Mouse (Mus musculus): ENCODE data around the gene Glp2r. TPM values are rescaled to one million over a fixed set of nuclear protein-coding genes. Genes with fewer than 3 reads are reported as not detected.
A peak's percentile ranks its signal among the peaks of the same experiment; 100 is the strongest.

The Glp2r gene
- polyA plus RNA-seq, 1 experiment from 2014 or later = not detected

DNA sequence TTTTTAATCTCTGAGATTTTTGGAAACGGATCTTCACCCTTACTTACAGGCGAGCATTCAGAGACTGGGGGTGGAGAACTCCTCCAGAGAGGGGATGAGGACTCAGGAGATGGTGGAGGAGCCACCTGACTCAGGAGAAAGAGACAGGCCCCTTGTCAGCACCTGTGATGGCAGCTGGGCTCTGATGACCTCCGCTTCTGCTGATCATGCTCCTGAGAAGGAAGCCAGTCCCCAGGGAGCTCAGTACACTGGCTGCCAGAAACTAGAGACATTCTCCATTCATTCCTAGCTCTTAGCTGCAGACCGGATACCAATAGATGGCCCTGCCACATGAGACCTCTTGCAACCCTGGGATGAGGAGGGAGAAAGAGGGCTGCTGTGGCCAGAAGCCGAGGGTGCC is 128.1 kb downstream of the Glp2r start:
- 80% methylated on average over 5 of the region's 5 CpGs for WGBS
- ATAC-seq (ENCODE audit: low read depth) (no peak), DNase-seq (ENCODE audit: low spot score) (no peak)
- no peak overlapping the region for H3K27ac ChIP-seq (replicated peaks; ENCODE audit: low read depth, low read length)
- peaks cover 6% of the 10 kb centered on the region; the same call in 1 of the 2 replicates for H3K4me1 ChIP-seq (ENCODE audit: control insufficient read depth, insufficient read depth, low read length)
- no peaks in the 10 kb centered on the region for H3K36me3 ChIP-seq (ENCODE audit: control insufficient read depth, insufficient read depth, low read length)
- no peaks in the 10 kb centered on the region for H3K9me3 ChIP-seq (ENCODE audit: control insufficient read depth, low read length)
- H3K27me3 ChIP-seq (replicated peaks; ENCODE audit: control insufficient read depth, insufficient read depth, low read length) = no peaks in the 10 kb centered on the region
- no peak overlapping the region for H3K4me3 ChIP-seq (ENCODE audit: low read depth, low read length)
- H3K9ac ChIP-seq (ENCODE audit: low read depth, low read length) = no peak overlapping the region
- no peak overlapping the region for H3K4me2 ChIP-seq (ENCODE audit: low read depth, low read length)

DNA sequence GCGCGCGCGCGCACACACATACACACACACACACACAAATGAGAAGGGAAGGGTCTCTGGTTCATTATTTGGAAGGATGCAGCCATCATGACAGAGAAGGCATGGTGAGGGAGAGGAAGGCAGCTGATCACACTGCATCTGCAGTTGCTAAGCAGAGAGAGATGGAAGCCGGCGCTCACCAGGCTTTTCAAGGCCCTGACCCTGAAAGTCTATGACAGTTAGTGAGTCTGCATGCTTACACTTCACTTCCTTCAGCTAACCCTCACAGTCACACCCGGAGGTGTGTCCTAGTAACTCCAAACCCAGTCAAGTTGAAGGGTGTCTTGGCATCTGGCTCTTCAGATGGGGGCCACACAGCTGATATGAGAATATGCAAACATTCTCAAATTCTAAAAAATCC is 128.5 kb downstream of the Glp2r start:
- Histone ChIP-seq H3K4me3 (ENCODE audit: low read depth, low read length) (no peak overlapping the region), H3K4me2 (ENCODE audit: low read depth, low read length) (no peak overlapping the region), H3K27ac (replicated peaks; ENCODE audit: low read depth, low read length) (no peak overlapping the region), H3K9ac (ENCODE audit: low read depth, low read length) (no peak overlapping the region), H3K9me3 (ENCODE audit: control insufficient read depth, low read length) (no peaks in the 10 kb centered on the region), H3K27me3 (replicated peaks; ENCODE audit: control insufficient read depth, insufficient read depth, low read length) (no peaks in the 10 kb centered on the region), H3K36me3 (ENCODE audit: control insufficient read depth, insufficient read depth, low read length) (no peaks in the 10 kb centered on the region), H3K4me1 (ENCODE audit: control insufficient read depth, insufficient read depth, low read length) (peaks cover 6% of the 10 kb centered on the region; the same call in 1 of the 2 replicates)
- DNase-seq (ENCODE audit: low spot score) (no peak), ATAC-seq (ENCODE audit: low read depth) (no peak)
- 91% methylated on average over 8 of the region's 8 CpGs for WGBS

DNA sequence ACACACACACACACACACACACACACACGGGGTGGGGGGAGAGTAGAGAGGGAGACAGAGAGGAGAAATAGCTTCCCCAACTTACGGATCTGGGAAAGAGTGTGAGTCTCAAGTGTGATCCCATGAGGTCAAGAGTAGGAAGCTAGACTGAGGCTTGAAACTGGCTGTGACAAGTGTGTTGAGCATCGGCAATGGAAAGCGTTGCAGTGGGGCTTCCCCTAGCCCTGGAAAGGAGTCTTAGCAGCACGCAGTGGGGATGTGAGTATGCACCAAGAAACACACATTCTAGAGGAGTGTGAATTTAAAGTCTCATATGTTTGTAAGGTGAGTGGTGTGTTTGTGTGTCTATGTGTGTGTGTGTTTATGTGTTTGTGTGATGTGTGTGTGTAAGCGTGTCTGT is 130.7 kb downstream of the Glp2r start:
- ATAC-seq (ENCODE audit: low read depth) (no peak), DNase-seq (ENCODE audit: low spot score) (no peak)
- no peak overlapping the region for H3K4me2 ChIP-seq (ENCODE audit: low read depth, low read length)
- WGBS = 90% methylated on average over 6 of the region's 6 CpGs
- no peaks in the 10 kb centered on the region for H3K36me3 ChIP-seq (ENCODE audit: control insufficient read depth, insufficient read depth, low read length)
- no peak overlapping the region for H3K9ac ChIP-seq (ENCODE audit: low read depth, low read length)
- no peaks in the 10 kb centered on the region for H3K9me3 ChIP-seq (ENCODE audit: control insufficient read depth, low read length)
- H3K4me3 ChIP-seq (ENCODE audit: low read depth, low read length) = no peak overlapping the region
- H3K27ac ChIP-seq (replicated peaks; ENCODE audit: low read depth, low read length) = no peak overlapping the region
- no peaks in the 10 kb centered on the region for H3K27me3 ChIP-seq (replicated peaks; ENCODE audit: control insufficient read depth, insufficient read depth, low read length)
- H3K4me1 ChIP-seq (ENCODE audit: control insufficient read depth, insufficient read depth, low read length) = peaks cover 6% of the 10 kb centered on the region; the same call in 1 of the 2 replicates

DNA sequence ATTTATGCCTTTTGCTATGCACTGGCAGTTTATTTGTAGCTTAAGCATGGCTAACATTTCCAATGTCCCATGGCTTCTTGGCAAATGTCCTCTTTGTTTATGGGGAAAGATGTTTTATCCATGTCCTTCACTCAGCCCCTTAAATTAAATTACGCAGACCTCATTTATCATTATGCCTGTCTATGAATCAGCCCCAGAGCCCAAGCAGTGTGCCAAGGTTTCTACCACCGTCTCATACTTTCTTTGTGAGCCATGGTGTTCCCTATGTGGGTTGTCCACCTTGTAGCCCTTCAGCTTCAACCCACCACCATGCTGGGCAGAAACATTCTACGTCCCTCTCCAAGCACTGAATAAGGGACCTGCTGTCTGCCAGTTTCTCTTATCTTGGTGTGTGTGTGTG is 132.6 kb downstream of the Glp2r start:
- Histone ChIP-seq H3K9ac (ENCODE audit: low read depth, low read length) (no peak overlapping the region), H3K9me3 (ENCODE audit: control insufficient read depth, low read length) (no peaks in the 10 kb centered on the region), H3K27ac (replicated peaks; ENCODE audit: low read depth, low read length) (no peak overlapping the region), H3K36me3 (ENCODE audit: control insufficient read depth, insufficient read depth, low read length) (no peaks in the 10 kb centered on the region), H3K4me1 (ENCODE audit: control insufficient read depth, insufficient read depth, low read length) (peaks cover 6% of the 10 kb centered on the region; the same call in 1 of the 2 replicates), H3K27me3 (replicated peaks; ENCODE audit: control insufficient read depth, insufficient read depth, low read length) (no peaks in the 10 kb centered on the region), H3K4me2 (ENCODE audit: low read depth, low read length) (no peak overlapping the region), H3K4me3 (ENCODE audit: low read depth, low read length) (no peak overlapping the region)
- DNase-seq (ENCODE audit: low spot score) (no peak), ATAC-seq (ENCODE audit: low read depth) (no peak)
- 79% methylated on average over 3 of the region's 3 CpGs for WGBS

DNA sequence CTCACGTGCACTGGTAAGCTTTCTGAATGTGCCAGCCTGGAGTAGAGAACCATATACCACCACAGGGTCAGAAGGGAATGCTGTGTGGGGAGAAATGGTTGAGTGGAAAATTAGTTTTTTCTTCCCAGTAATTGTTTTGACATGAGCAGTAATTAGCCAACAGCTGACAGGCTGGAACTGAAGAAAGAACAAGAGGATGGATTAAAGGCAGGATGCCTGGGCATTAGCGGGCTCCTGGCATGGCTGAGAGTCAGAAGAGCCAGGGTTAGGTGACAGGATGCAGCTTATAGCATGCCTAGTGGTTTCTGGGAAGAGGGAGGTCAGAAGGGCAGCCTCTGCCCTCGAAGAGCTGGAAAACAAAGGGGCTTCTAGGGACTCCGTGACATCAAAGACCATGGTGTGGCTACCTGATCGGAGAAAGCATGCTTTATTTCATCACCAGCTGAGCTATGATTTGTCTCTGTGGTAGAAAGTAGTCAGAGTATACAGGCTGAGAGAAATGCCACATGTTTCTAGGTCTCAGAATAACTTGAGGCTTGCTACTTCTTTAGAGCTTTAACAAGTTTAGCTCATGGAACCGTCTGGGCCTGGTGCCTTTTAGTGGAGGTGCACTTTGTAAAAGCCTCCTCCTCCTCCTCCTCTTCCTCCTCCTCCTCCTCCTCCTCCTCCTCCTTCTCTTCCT is 133.9 kb downstream of the Glp2r start:
- Histone ChIP-seq H3K4me1 (ENCODE audit: control insufficient read depth, insufficient read depth, low read length) (peaks cover 6% of the 10 kb centered on the region; the same call in 1 of the 2 replicates), H3K4me3 (ENCODE audit: low read depth, low read length) (no peak overlapping the region), H3K9ac (ENCODE audit: low read depth, low read length) (no peak overlapping the region), H3K36me3 (ENCODE audit: control insufficient read depth, insufficient read depth, low read length) (no peaks in the 10 kb centered on the region), H3K27me3 (replicated peaks; ENCODE audit: control insufficient read depth, insufficient read depth, low read length) (no peaks in the 10 kb centered on the region), H3K4me2 (ENCODE audit: low read depth, low read length) (no peak overlapping the region), H3K27ac (replicated peaks; ENCODE audit: low read depth, low read length) (no peak overlapping the region), H3K9me3 (ENCODE audit: control insufficient read depth, low read length) (no peaks in the 10 kb centered on the region)
- ATAC-seq (ENCODE audit: low read depth) = no peak
- 35% methylated on average over 6 of the region's 6 CpGs for WGBS
- DNase-seq (ENCODE audit: low spot score) = no peak

DNA sequence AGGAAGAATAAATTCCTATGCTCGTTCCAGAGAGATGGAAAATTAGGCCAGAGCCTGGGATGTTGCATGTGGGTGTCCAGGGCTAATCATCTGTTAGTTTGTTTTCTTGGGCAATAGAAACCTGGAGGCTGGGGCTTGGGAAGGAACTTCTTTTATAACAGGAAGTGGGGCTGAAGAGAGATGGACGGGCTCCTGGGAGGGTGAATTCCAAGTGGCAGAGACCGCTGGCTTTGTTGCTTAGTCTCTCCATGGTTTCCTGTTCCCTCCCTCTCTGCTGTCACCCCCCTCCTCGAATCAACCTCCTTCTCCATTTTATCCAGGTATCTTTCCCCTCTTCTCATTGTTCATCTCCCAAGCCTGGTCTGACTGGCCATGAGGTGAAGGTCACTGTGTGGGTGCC is 134.8 kb downstream of the Glp2r start:
- H3K27me3 ChIP-seq (replicated peaks; ENCODE audit: control insufficient read depth, insufficient read depth, low read length) = no peaks in the 10 kb centered on the region
- no peaks in the 10 kb centered on the region for H3K36me3 ChIP-seq (ENCODE audit: control insufficient read depth, insufficient read depth, low read length)
- no peak for ATAC-seq (ENCODE audit: low read depth)
- H3K9me3 ChIP-seq (ENCODE audit: control insufficient read depth, low read length) = no peaks in the 10 kb centered on the region
- H3K4me1 ChIP-seq (ENCODE audit: control insufficient read depth, insufficient read depth, low read length) = peaks cover 6% of the 10 kb centered on the region; the same call in 1 of the 2 replicates
- WGBS = 56% methylated on average over 4 of the region's 4 CpGs
- H3K4me2 ChIP-seq (ENCODE audit: low read depth, low read length) = no peak overlapping the region
- no peak overlapping the region for H3K4me3 ChIP-seq (ENCODE audit: low read depth, low read length)
- no peak for DNase-seq (ENCODE audit: low spot score)
- H3K27ac ChIP-seq (replicated peaks; ENCODE audit: low read depth, low read length) = no peak overlapping the region
- H3K9ac ChIP-seq (ENCODE audit: low read depth, low read length) = no peak overlapping the region

DNA sequence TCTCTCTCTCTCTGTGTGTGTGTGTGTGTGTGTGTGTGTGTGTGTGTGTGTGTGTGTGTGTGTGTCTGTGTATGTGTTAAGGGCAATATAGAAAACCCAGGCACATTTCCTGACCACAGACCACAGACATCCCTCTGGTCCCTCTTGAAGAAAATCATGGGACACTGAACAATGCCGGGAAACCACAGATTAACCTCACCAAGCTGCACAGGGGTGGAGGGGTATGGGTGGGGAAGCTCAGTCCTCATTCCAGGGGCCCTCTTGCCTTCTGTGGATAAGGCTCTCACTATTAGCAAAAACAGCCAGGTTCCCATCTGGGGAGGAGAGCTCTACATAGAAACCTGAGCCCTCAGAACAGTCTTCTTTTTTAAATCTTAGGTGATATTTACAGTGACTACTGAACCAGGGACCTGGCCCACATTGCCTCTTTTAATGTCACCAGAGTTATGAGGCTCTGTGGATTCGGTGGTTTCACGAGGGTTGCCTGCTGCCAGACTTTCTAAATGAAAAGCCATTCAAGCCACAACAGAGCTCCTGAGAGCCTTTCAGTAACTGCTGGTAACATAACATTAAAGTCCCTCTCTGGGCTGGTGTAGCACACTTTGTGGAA is 137.2 kb downstream of the Glp2r start:
- no peak overlapping the region for H3K4me3 ChIP-seq (ENCODE audit: low read depth, low read length)
- no peak overlapping the region; the same call in 1 of the 2 replicates for H3K9ac ChIP-seq (ENCODE audit: low read depth, low read length)
- 65% methylated on average over 3 of the region's 3 CpGs for WGBS
- no peak overlapping the region for H3K4me2 ChIP-seq (ENCODE audit: low read depth, low read length)
- no peaks in the 10 kb centered on the region for H3K27me3 ChIP-seq (replicated peaks; ENCODE audit: control insufficient read depth, insufficient read depth, low read length)
- no peaks in the 10 kb centered on the region for H3K36me3 ChIP-seq (ENCODE audit: control insufficient read depth, insufficient read depth, low read length)
- peaks cover 6% of the 10 kb centered on the region; the same call in 1 of the 2 replicates for H3K4me1 ChIP-seq (ENCODE audit: control insufficient read depth, insufficient read depth, low read length)
- no peak overlapping the region for H3K27ac ChIP-seq (replicated peaks; ENCODE audit: low read depth, low read length)
- H3K9me3 ChIP-seq (ENCODE audit: control insufficient read depth, low read length) = no peaks in the 10 kb centered on the region
- ATAC-seq (ENCODE audit: low read depth) = peak; percentile 60; the same call in 1 of the 2 replicates
- peak; percentile 45 for DNase-seq (ENCODE audit: low spot score)

DNA sequence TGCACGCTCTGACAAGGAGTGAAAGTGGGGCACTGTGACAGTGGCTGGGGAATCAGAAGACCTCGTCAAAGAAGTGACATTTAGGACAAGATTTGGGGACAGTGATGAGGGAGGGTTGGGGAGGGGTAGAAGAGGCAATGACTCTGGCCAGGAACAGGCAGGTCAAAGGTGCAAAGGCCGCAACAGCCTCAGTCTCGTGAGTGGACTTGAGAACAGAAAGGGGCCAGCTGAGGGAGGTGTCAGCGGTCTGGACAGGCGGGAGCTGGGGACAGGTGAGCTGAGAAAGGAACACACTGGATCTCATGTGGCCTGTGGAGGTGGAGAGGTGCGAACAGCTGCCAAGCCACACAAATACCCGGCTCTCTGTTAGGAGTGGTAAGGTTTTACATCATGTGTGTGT is 138.0 kb downstream of the Glp2r start:
- H3K4me2 ChIP-seq (ENCODE audit: low read depth, low read length) = no peak overlapping the region
- 74% methylated on average over 8 of the region's 8 CpGs for WGBS
- no peaks in the 10 kb centered on the region for H3K27me3 ChIP-seq (replicated peaks; ENCODE audit: control insufficient read depth, insufficient read depth, low read length)
- DNase-seq (ENCODE audit: low spot score) (no peak), ATAC-seq (ENCODE audit: low read depth) (no peak)
- no peaks in the 10 kb centered on the region for H3K36me3 ChIP-seq (ENCODE audit: control insufficient read depth, insufficient read depth, low read length)
- H3K9me3 ChIP-seq (ENCODE audit: control insufficient read depth, low read length) = no peaks in the 10 kb centered on the region
- no peak overlapping the region for H3K9ac ChIP-seq (ENCODE audit: low read depth, low read length)
- H3K4me3 ChIP-seq (ENCODE audit: low read depth, low read length) = no peak overlapping the region
- no peaks in the 10 kb centered on the region for H3K4me1 ChIP-seq (ENCODE audit: control insufficient read depth, insufficient read depth, low read length)
- H3K27ac ChIP-seq (replicated peaks; ENCODE audit: low read depth, low read length) = no peak overlapping the region

DNA sequence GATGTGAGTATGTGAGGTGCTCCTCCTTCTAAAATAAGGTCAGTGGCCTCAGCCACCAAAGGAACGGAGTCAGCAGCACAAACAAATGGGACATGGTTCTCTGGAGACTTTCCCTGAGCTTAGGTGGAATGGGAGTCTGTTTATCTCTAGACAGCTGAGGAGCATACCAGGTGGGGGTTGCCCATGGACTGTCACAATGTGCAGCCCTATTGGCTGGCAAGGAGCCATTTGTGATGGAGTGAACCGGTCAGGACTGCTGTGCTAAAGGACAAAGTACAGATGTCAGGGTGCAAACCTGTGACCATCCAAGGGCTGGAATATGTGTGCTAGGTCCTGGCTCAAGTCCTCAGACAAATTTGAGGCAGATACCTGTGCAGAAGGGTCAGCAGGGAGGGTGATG is 142.4 kb downstream of the Glp2r start:
- no peak overlapping the region for H3K4me3 ChIP-seq (ENCODE audit: low read depth, low read length)
- H3K4me1 ChIP-seq (ENCODE audit: control insufficient read depth, insufficient read depth, low read length) = no peaks in the 10 kb centered on the region
- DNase-seq (ENCODE audit: low spot score) (no peak), ATAC-seq (ENCODE audit: low read depth) (no peak)
- no peaks in the 10 kb centered on the region for H3K27me3 ChIP-seq (replicated peaks; ENCODE audit: control insufficient read depth, insufficient read depth, low read length)
- no peaks in the 10 kb centered on the region for H3K36me3 ChIP-seq (ENCODE audit: control insufficient read depth, insufficient read depth, low read length)
- no peak overlapping the region for H3K4me2 ChIP-seq (ENCODE audit: low read depth, low read length)
- 66% methylated on average over 2 of the region's 2 CpGs for WGBS
- no peak overlapping the region for H3K9ac ChIP-seq (ENCODE audit: low read depth, low read length)
- no peak overlapping the region for H3K27ac ChIP-seq (replicated peaks; ENCODE audit: low read depth, low read length)
- no peaks in the 10 kb centered on the region for H3K9me3 ChIP-seq (ENCODE audit: control insufficient read depth, low read length)

Data from embryonic facial prominence, embryonic 14.5 days (tissue).